11 mouse cellular contexts compared by ENCODE assay signal in genomic region chr14:55561860-55562259, GRCm38 (mm10). TPM values are rescaled to one million over a fixed set of nuclear protein-coding genes. Genes with fewer than 3 reads are reported as not detected.
A peak's percentile ranks its signal among the peaks of the same experiment; 100 is the strongest.
DNase-seq lines count a peak whose midpoint lies in the region; ATAC-seq lines count a peak whose summit lies in the region.
"Had no signal": no experiment of that assay in that cellular context is flagged by ENCODE, and none has a peak within 500 bp of the region (broad histone marks: within the 10 kb centered on the region; RNA-seq: fewer than 3 reads in every experiment).

No protein-coding gene starts in this region.

- peaks cover 16% of the 10 kb centered on the region for H3K4me1 ChIP-seq in embryonic facial prominence, embryonic 12.5 days
- H3K4me1 ChIP-seq in liver, embryonic 12.5 days = peaks cover 44% of the 10 kb centered on the region

- H3K27me3 ChIP-seq in embryonic facial prominence, embryonic 12.5 days = no peaks in the 10 kb centered on the region
- H3K27me3 ChIP-seq in liver, embryonic 12.5 days (replicated peaks) = no peaks in the 10 kb centered on the region

- H3K4me3 ChIP-seq in embryonic facial prominence, embryonic 12.5 days = peak overlapping the region; percentile 67
- H3K4me3 ChIP-seq in liver, embryonic 12.5 days = peak overlapping the region; percentile 73; the same call in 1 of the 2 replicates

- H3K27ac ChIP-seq in embryonic facial prominence, embryonic 12.5 days = no peak overlapping the region
- peak overlapping the region; percentile 67 for H3K27ac ChIP-seq in liver, embryonic 12.5 days

- DNase-seq in adrenal gland, adult (ENCODE audit: inconsistent age in 2 of 2, low spot score in 1 of 2) = peak; percentile 42 to 49
- no peak for DNase-seq in adrenal gland, postnatal 14 days
- peak; percentile 35 for DNase-seq in kidney, adult 18-20 months
- no peak for DNase-seq in kidney, adult 8-10 months
- DNase-seq in urinary bladder, postnatal 4 days (ENCODE audit: low spot score in 2 of 2) = no peak
- no peak for DNase-seq in left cerebral cortex, adult 9 months (ENCODE audit: low spot score in 2 of 2)

- WGBS in embryonic facial prominence, embryonic 12.5 days = 73% methylated on average over 10 of the region's 10 CpGs
- 83% methylated on average over 10 of the region's 10 CpGs for WGBS in liver, embryonic 12.5 days (ENCODE audit: insufficient replicate concordance)

- H3K9ac ChIP-seq in embryonic facial prominence, embryonic 12.5 days = no peak overlapping the region
- H3K9ac ChIP-seq in liver, embryonic 12.5 days = peak overlapping the region; percentile 66; the same call in 1 of the 2 replicates

- no peaks in the 10 kb centered on the region for H3K9me3 ChIP-seq in embryonic facial prominence, embryonic 12.5 days
- no peaks in the 10 kb centered on the region for H3K9me3 ChIP-seq in liver, embryonic 12.5 days (replicated peaks)

- H3K4me2 ChIP-seq in embryonic facial prominence, embryonic 12.5 days (replicated peaks) = peak overlapping the region; percentile 70
- peak overlapping the region; percentile 90 for H3K4me2 ChIP-seq in liver, embryonic 12.5 days

- H3K36me3 ChIP-seq in embryonic facial prominence, embryonic 12.5 days = peaks cover 37% of the 10 kb centered on the region
- H3K36me3 ChIP-seq in liver, embryonic 12.5 days = peaks cover 51% of the 10 kb centered on the region

- no peak for ATAC-seq in embryonic facial prominence, embryonic 12.5 days (ENCODE audit: insufficient number of reproducible peaks, insufficient read depth, low FRiP score, low TSS enrichment)
- no peak for ATAC-seq in liver, embryonic 12.5 days
- ATAC-seq: forebrain, embryonic 14.5 days had no signal

RNA-seq across cellular contexts. Expression of gene A730061H03Rik, which starts 1.7 kb away (rescaled TPM):
- 1.2 TPM in 1 of 2 replicates, not detected in the other for total RNA-seq in adrenal gland, postnatal 14 days (2021)
- polyA plus RNA-seq in embryonic facial prominence, embryonic 12.5 days (2016; fragmentation: Nextera tagmentation; extraction: Ambion mirVana) = not detected in 2 replicates
- polyA plus RNA-seq in liver, embryonic 12.5 days (2016; fragmentation: Nextera tagmentation; extraction: Ambion mirVana) = 1.9 and 2.7 TPM in 2 replicates
- total RNA-seq: left cerebral cortex, adult 18-20 months had no signal
- polyA plus RNA-seq: forebrain, embryonic 14.5 days had no signal

RNA-seq across cellular contexts. Expression of gene Dcaf11, which starts 2.1 kb away (rescaled TPM):
- total RNA-seq in adrenal gland, postnatal 14 days (2021) = 99.9 and 118 TPM in 2 replicates
- polyA plus RNA-seq in embryonic facial prominence, embryonic 12.5 days (2016; fragmentation: Nextera tagmentation; extraction: Ambion mirVana) = 71.3 and 78.4 TPM in 2 replicates
- 57.1 and 60.3 TPM in 2 replicates for polyA plus RNA-seq in liver, embryonic 12.5 days (2016; fragmentation: Nextera tagmentation; extraction: Ambion mirVana)

RNA-seq across cellular contexts. Expression of gene Fitm1, which starts 13.6 kb away (rescaled TPM):
- 0.79 and 2.1 TPM in 2 replicates for total RNA-seq in adrenal gland, postnatal 14 days (2021)
- 8.7 and 9.1 TPM in 2 replicates for polyA plus RNA-seq in embryonic facial prominence, embryonic 12.5 days (2016; fragmentation: Nextera tagmentation; extraction: Ambion mirVana)
- 0.63 and 0.75 TPM in 2 replicates for polyA plus RNA-seq in liver, embryonic 12.5 days (2016; fragmentation: Nextera tagmentation; extraction: Ambion mirVana)
- total RNA-seq: left cerebral cortex, adult 18-20 months; neutrophil, adult 5-6 weeks had no signal
- polyA plus RNA-seq: forebrain, embryonic 14.5 days had no signal

RNA-seq across cellular contexts. Expression of gene Psme1, which starts 16.1 kb away (rescaled TPM):
- total RNA-seq in adrenal gland, postnatal 14 days (2021) = 316 and 330 TPM in 2 replicates
- 131 and 143 TPM in 2 replicates for polyA plus RNA-seq in embryonic facial prominence, embryonic 12.5 days (2016; fragmentation: Nextera tagmentation; extraction: Ambion mirVana)
- polyA plus RNA-seq in liver, embryonic 12.5 days (2016; fragmentation: Nextera tagmentation; extraction: Ambion mirVana) = 108 and 111 TPM in 2 replicates

RNA-seq across cellular contexts. Expression of gene Pck2, which starts 21.8 kb away (rescaled TPM):
- 35.1 and 42.8 TPM in 2 replicates for total RNA-seq in adrenal gland, postnatal 14 days (2021)
- polyA plus RNA-seq in embryonic facial prominence, embryonic 12.5 days (2016; fragmentation: Nextera tagmentation; extraction: Ambion mirVana) = 35.2 and 36.1 TPM in 2 replicates
- 35.5 and 37.4 TPM in 2 replicates for polyA plus RNA-seq in liver, embryonic 12.5 days (2016; fragmentation: Nextera tagmentation; extraction: Ambion mirVana)

Comparison
In these comparisons a context has a peak if more than half of its experiments do, and no peak if none do; other contexts are left out.
1. DNase-seq: peak in adrenal gland, adult (2 of 2) and kidney, adult 18-20 months (single experiment); none in adrenal gland, postnatal 14 days (single experiment), kidney, adult 8-10 months (0 of 2), urinary bladder, postnatal 4 days (0 of 2) and left cerebral cortex, adult 9 months (0 of 2).